Mouse (Mus musculus) embryonic facial prominence, embryonic 15.5 days (tissue): Measurements from ENCODE around the gene Furin. TPM values are rescaled to one million over a fixed set of nuclear protein-coding genes. Genes with fewer than 3 reads are reported as not detected.

Experiments used
- ATAC-seq: fragments of 200-750 bp; cut with Nextera tagmentation; 2 replicates; pipeline ENCODE4 v1.8.0; 2017; ENCODE audit warnings: low read depth, moderate TSS enrichment; ENCODE audit not compliant: insufficient number of reproducible peaks, low FRiP score, low TSS enrichment
- H3K27ac ChIP-seq: fragments of 300-500 bp; sonication (generic); replicated peaks from 2 replicates; pipeline ENCODE4 v1.5.1; 2015; ENCODE audit warnings: mild to moderate bottlenecking, inconsistent platforms
- H3K27me3 ChIP-seq: fragments of 300-500 bp; sonication (generic); 2 replicates; pipeline ENCODE4 v1.6.1; 2015; ENCODE audit warnings: inconsistent platforms
- H3K36me3 ChIP-seq: fragments of 300-500 bp; sonication (generic); 2 replicates; pipeline ENCODE4 v1.6.1; 2015; ENCODE audit warnings: mild to moderate bottlenecking, inconsistent platforms
- H3K4me1 ChIP-seq: fragments of 300-500 bp; sonication (generic); 2 replicates; pipeline ENCODE4 v1.6.1; 2015; ENCODE audit warnings: inconsistent platforms
- H3K4me2 ChIP-seq: fragments of 300-500 bp; sonication (generic); replicated peaks from 2 replicates; pipeline ENCODE4 v1.6.1; 2015; ENCODE audit warnings: mild to moderate bottlenecking, inconsistent platforms
- H3K4me3 ChIP-seq: fragments of 300-500 bp; sonication (generic); replicated peaks from 2 replicates; pipeline ENCODE4 v1.5.1; 2015; ENCODE audit warnings: mild to moderate bottlenecking, inconsistent platforms
- H3K9ac ChIP-seq: fragments of 300-500 bp; sonication (generic); 2 replicates; pipeline ENCODE4 v1.6.1; 2015; ENCODE audit warnings: inconsistent platforms
- H3K9me3 ChIP-seq: fragments of 300-500 bp; sonication (generic); replicated peaks from 2 replicates; pipeline ENCODE4 v1.6.1; 2016; ENCODE audit warnings: inconsistent platforms
- WGBS: fragments of 180-500 bp; shearing (Covaris S2); methylation state at CpG from one replicate; pipeline ENCODE4 v1.1.7; 2015; 5-methylcytosine and 5-hydroxymethylcytosine counted together
- polyA plus RNA-seq: library from polyadenylated mRNA; unstranded; fragments of >200 nt; fragmentation: Nextera tagmentation; extraction: Ambion mirVana; gene quantifications from 2 replicates; pipeline ENCODE4 v1.2.1, GENCODE M21; 2015

Gene Furin
- polyA plus RNA-seq, 1 experiment from 2014 or later = 16.0 TPM

DNA sequence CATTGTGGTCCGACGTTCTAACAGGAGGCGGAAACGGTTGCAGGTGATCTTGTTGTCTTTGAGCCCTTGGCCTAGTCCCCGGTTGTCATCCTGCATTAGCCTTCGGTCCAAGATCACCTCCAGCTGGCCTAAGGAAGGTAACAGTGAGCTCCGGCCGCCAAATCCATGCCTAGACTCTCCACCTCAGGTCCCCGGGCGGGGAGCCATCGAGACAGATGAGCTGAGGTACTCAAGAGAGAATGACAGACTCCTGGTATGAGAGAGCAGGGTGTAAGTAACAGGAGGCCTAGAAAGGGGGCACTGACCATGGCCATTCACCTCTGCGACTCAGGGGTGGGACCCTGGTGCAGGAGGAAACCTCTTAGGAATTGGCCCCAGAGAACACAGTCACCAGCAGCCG, 48.9 kb downstream of the Furin start:
- H3K9ac ChIP-seq = no peak overlapping the region
- H3K36me3 ChIP-seq = peaks cover 84% of the 10 kb centered on the region
- no peak overlapping the region for H3K27ac ChIP-seq
- H3K9me3 ChIP-seq = no peaks in the 10 kb centered on the region
- no peaks in the 10 kb centered on the region for H3K4me1 ChIP-seq
- H3K4me3 ChIP-seq = no peak overlapping the region
- ATAC-seq = no peak
- 74% methylated on average over 13 of the region's 13 CpGs for WGBS
- H3K27me3 ChIP-seq = no peaks in the 10 kb centered on the region
- H3K4me2 ChIP-seq = no peak overlapping the region

DNA sequence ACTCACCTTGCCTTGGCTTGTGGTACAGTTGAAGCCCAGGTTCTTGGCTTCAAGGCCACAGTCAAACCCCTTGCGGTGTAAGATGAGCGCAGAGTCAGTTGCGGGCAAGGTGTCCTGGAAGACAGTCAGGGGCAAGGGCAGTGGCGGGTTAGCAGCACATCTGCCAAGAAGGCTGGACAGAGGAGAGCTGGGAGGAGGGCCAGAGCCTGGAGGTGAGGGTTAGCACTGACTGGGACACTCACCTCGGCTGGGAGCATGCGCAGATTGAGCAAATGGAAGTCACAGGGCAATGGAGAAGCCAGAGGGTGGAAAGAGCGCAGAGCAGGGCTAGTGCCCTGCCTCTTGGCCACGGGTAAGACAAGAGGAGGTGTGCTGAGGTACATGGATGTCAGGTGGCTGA, 52.3 kb downstream of the Furin start:
- peaks cover 4% of the 10 kb centered on the region for H3K4me1 ChIP-seq
- no peaks in the 10 kb centered on the region for H3K27me3 ChIP-seq
- H3K4me2 ChIP-seq = no peak overlapping the region
- no peak overlapping the region for H3K4me3 ChIP-seq
- WGBS = 91% methylated on average over 8 of the region's 8 CpGs
- H3K36me3 ChIP-seq = peaks cover 67% of the 10 kb centered on the region
- no peak for ATAC-seq
- H3K9ac ChIP-seq = no peak overlapping the region
- H3K27ac ChIP-seq = no peak overlapping the region
- H3K9me3 ChIP-seq = no peaks in the 10 kb centered on the region

DNA sequence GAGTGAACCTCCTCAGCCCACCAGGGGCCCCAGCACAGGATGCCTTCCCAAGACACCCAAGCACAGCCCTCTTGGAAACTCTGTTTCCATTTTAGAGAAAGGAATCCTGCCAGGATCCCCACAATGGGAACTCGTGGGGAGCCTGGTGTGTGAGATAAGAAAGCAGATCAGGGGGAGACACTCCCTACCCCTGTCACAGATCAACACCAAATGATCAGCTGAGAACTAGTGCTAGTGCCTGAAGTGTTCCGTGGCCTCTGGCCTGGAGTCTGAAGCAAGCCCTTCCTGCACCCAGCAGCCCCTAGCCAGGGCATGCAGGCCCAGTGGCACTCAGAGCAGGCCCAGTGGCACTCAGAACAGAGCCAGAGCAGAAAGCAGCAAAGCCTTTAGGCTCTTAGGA, 54.4 kb downstream of the Furin start:
- H3K27ac ChIP-seq = no peak overlapping the region
- peaks cover 9% of the 10 kb centered on the region for H3K4me1 ChIP-seq
- no peaks in the 10 kb centered on the region for H3K9me3 ChIP-seq
- WGBS = 70% methylated on average over 2 of the region's 2 CpGs
- peaks cover 52% of the 10 kb centered on the region for H3K36me3 ChIP-seq
- H3K27me3 ChIP-seq = no peaks in the 10 kb centered on the region
- ATAC-seq = no peak
- H3K4me2 ChIP-seq = no peak overlapping the region
- H3K9ac ChIP-seq = no peak overlapping the region
- H3K4me3 ChIP-seq = no peak overlapping the region

DNA sequence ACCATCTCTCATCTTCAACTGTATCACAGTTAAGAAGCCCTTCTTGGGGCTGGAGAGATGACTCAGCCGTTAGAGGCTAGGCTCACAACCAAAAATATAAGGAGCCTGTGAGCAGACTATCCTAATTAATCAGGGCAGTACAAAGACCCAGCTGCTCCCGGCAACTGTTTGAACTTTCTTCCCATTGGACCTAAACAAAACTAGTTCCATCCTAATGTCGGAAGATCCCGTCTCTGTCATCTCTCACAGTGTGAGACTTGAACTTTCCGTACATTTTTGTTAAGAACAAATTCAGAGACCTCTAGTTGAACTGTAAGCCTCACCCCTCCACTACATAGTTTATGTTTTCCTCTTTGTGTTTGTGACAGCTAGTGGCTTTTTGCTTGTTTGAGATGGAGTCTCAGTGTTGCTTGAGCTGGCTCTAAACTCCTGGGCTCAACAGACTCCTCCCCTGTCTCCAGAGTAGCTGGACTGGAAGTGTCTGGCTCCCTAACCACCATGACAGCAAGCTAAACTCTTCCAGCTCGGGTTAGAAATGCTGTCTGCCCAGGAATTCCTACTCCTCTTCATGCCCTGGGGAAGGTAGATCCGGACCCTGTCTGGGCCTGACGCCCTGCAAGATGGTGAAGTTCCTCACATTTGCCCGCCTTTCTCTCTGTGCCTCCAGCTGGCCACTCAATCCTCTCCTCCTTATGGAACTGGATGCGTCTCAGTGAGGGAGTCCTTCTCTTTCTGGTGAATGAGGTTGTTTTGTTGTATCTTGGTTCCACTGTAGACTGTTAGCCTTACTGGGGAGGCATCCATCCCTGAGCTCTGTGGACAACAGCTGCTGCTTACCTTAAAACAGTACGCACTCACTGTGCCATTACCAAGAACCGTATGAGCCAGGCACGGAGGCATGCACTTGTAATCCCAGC, 57.3 kb downstream of the Furin start:
- Histone ChIP-seq H3K9ac (no peak overlapping the region), H3K9me3 (no peaks in the 10 kb centered on the region), H3K27ac (peak overlapping the region; percentile 68), H3K4me3 (no peak overlapping the region), H3K4me2 (no peak overlapping the region), H3K27me3 (no peaks in the 10 kb centered on the region), H3K36me3 (peaks cover 31% of the 10 kb centered on the region), H3K4me1 (peaks cover 15% of the 10 kb centered on the region)
- no peak for ATAC-seq
- 45% methylated on average over 13 of the region's 13 CpGs for WGBS

DNA sequence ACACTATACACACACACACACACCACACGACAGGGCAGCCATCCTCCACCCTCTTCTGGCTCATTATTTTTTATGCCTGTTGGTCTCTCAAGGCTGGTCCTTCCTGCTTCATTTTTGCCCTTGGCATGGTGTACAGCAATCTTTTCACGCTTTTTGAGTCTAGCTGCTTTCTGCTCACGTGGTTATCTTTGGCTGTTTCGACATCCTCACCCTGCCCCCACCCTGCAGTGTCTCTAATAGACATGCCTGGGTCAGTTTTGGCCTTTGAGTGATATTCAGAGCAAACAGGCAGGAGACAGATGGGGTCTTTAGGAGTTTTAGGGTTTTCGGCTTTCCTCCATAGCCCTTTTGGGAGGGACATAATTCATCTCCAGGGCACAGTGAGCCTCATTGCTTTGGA, 58.4 kb downstream of the Furin start:
- Histone ChIP-seq H3K9ac (no peak overlapping the region), H3K4me3 (no peak overlapping the region), H3K36me3 (peaks cover 22% of the 10 kb centered on the region), H3K27ac (no peak overlapping the region), H3K4me1 (peaks cover 21% of the 10 kb centered on the region), H3K4me2 (no peak overlapping the region), H3K27me3 (no peaks in the 10 kb centered on the region), H3K9me3 (no peaks in the 10 kb centered on the region)
- 81% methylated on average over 5 of the region's 5 CpGs for WGBS
- no peak for ATAC-seq

DNA sequence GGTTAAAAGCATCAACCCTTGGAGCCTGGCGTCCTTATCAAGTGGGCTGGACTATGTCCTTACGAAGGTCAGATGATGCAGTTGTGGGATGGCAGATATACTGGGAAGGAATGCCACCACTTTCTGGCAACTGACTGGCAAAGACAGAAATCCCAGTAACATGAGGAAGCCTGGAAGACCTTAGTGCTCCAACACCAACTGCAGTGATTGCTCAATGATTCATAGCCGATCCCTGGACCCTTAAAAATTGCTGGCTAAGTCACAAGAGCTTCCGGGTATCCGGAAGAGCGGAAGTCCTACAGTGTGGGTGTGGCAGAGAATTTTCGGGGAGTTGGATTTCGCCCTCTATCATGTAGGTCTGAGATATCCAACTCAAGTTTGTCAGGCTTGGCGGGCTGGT, 59.1 kb downstream of the Furin start:
- 90% methylated on average over 9 of the region's 9 CpGs for WGBS

DNA sequence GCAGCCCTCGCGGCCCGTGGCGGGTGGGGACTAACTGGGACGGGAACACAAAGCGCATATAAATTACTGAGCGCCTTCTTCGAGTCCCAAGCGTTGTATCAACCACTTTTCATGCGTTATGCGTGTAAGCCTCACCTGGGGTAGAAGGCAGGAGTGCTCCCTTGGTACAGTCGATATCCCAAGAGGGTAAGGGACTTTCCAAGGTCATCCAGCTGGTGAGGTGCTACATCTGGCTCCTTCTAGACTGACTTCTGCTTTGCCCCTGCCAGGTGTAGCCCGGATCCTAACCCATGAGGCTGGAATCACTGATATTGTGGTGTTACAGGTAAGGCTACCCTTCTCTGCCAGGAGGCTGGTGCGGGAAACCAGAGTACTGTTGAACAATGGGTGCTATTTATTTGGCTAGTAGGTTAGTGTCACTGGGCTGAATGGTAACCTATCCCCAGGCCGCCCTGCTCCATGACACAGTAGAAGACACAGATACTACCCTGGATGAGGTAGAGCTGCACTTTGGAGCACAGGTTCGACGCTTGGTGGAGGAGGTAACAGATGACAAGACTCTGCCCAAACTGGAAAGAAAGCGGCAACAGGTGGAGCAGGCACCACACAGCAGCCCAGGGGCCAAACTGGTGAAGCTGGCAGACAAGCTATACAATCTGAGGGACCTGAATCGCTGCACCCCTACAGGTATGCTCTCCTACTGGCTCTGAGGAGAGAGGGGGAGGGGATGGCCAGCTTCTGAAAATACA, 61.8 kb downstream of the Furin start:
- Histone ChIP-seq H3K4me2 (peak overlapping the region; percentile 80), H3K9me3 (no peaks in the 10 kb centered on the region), H3K27ac (peak overlapping the region; percentile 75), H3K9ac (peak overlapping the region; percentile 59), H3K27me3 (no peaks in the 10 kb centered on the region), H3K36me3 (0 out of 2 replicates have a peak, but pooled peaks cover 4% of the 10 kb centered on the region), H3K4me1 (peaks cover 41% of the 10 kb centered on the region), H3K4me3 (peak overlapping the region; percentile 58)
- ATAC-seq = no peak
- WGBS = 24% methylated on average over 19 of the region's 19 CpGs

More for the DNA sequence above, 59.1 kb downstream of the Furin start:
- no peak overlapping the region for H3K4me3 ChIP-seq
- H3K9me3 ChIP-seq = no peaks in the 10 kb centered on the region
- peaks cover 17% of the 10 kb centered on the region for H3K36me3 ChIP-seq
- H3K4me1 ChIP-seq = peaks cover 22% of the 10 kb centered on the region
- no peak overlapping the region for H3K27ac ChIP-seq
- H3K27me3 ChIP-seq = no peaks in the 10 kb centered on the region
- ATAC-seq = no peak
- H3K9ac ChIP-seq = no peak overlapping the region
- H3K4me2 ChIP-seq = no peak overlapping the region

DNA sequence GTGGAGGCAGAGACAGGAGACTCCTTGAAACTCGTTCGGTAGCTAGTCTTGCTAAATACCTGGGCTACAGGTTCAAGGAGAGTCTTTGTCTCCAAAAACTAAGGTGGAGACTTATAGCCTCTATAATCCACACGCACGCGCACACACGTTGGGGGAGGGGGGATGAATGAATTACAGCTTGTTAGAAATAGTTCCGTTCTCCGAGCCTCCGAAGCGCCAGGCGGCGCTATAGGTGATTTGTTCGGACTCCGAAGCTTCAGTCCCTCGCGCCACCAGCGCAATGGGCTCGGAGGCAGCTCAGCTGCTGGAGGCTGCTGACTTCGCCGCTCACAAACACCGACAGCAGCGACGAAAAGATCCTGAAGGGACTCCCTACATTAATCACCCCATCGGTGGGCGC, 62.4 kb downstream of the Furin start, which contains the start of gene Hddc3:
TSS of gene Hddc3 (plus strand) at position 247 of the 400 bp plus-strand sequence.
- Histone ChIP-seq H3K4me3 (peak within 1 kb of the TSS; percentile 58), H3K27ac (peak within 1 kb of the TSS; percentile 75), H3K9me3 (no peaks in the 10 kb centered on the region), H3K4me1 (peaks cover 42% of the 10 kb centered on the region), H3K4me2 (peak within 1 kb of the TSS; percentile 80), H3K27me3 (no peaks in the 10 kb centered on the region), H3K36me3 (0 out of 2 replicates have a peak, but pooled peaks cover 4% of the 10 kb centered on the region), H3K9ac (peak within 1 kb of the TSS; percentile 59)
- peak; percentile 15; the same call in 1 of the 2 replicates for ATAC-seq
- WGBS = under 1% methylated on average over 25 of the region's 25 CpGs

DNA sequence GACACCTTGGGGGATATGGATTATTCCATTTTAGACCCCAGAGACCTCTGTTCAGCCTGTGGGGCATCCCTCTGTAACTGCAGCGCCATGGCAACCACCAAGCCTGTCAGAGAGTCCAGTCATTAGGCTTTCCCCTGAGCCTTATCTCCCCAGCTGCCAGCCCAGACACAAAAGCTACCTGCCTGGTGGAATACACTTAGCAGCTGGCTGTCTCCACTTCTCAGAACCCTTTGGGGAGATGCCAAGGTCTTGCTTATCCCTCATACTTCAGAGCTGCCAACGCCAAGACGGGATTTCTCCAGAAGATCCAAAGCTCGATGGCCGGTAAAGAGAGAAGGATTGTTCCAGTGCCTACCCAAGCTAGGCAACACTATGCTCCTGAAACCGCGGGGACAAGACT, 63.4 kb downstream of the Furin start:
- Histone ChIP-seq H3K9ac (no peak overlapping the region), H3K27ac (no peak overlapping the region), H3K4me1 (peaks cover 43% of the 10 kb centered on the region), H3K4me2 (no peak overlapping the region), H3K9me3 (no peaks in the 10 kb centered on the region), H3K27me3 (no peaks in the 10 kb centered on the region), H3K36me3 (peaks cover 8% of the 10 kb centered on the region), H3K4me3 (no peak overlapping the region)
- 75% methylated on average over 7 of the region's 7 CpGs for WGBS
- ATAC-seq = no peak

DNA sequence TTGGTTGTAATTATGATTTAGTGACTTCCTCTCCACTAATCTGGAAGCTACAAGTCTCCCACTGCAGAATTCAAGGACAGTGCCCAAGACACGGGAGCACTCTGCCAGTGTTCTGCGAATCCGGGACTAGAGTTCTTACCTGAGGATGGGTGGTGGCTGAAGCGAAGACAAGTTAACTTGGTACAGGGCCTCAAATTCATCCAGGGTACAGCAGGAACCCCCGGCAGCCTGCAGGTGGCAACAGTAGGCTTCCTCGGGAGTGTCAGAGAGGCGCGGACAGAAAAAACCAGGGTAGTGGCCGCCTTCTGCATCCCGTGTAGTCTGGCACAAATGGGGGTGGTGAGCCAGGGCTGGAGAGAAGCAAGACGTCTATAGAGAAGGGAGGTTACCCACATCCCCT, 64.4 kb downstream of the Furin start, which contains the start of gene Unc45a:
TSS of gene Unc45a (minus strand) at position 213 of the 400 bp plus-strand sequence.
- no peaks in the 10 kb centered on the region for H3K27me3 ChIP-seq
- H3K36me3 ChIP-seq = peaks cover 16% of the 10 kb centered on the region
- peaks cover 43% of the 10 kb centered on the region for H3K4me1 ChIP-seq
- H3K4me3 ChIP-seq = peak within 1 kb of the TSS; percentile 67
- H3K9me3 ChIP-seq = no peaks in the 10 kb centered on the region
- peak; percentile 46 for ATAC-seq
- peak within 1 kb of the TSS; percentile 70 for H3K4me2 ChIP-seq
- peak within 1 kb of the TSS; percentile 47 for H3K9ac ChIP-seq
- WGBS = under 1% methylated on average over 11 of the region's 11 CpGs
- peak within 1 kb of the TSS; percentile 94 for H3K27ac ChIP-seq
